Mouse (Mus musculus) kidney, adult 2 months (tissue): ENCODE data around the gene Pafah1b3. TPM values are rescaled to one million over a fixed set of nuclear protein-coding genes. Genes with fewer than 3 reads are reported as not detected.

ENCODE experiments used
- DNase-seq: peaks from one replicate; pipeline ENCODE4 v3.0.0; 2021
- H3K27ac ChIP-seq: fragments of 200-500 bp; 2 replicates; pipeline ENCODE4 v1.5.1; 2012; ENCODE audit warnings: low read depth, low read length, control low read depth, inconsistent platforms; ENCODE audit not compliant: insufficient read depth
- H3K27me3 ChIP-seq: fragments of 200-500 bp; replicated peaks from 2 replicates; pipeline ENCODE4 v1.6.1; 2012; ENCODE audit warnings: mild to moderate bottlenecking, moderate library complexity, low read length, inconsistent platforms; ENCODE audit not compliant: control insufficient read depth, insufficient read depth
- H3K36me3 ChIP-seq: fragments of 200-500 bp; 2 replicates; pipeline ENCODE4 v1.6.1; 2012; ENCODE audit warnings: mild to moderate bottlenecking, moderate library complexity, low read length, inconsistent platforms; ENCODE audit not compliant: control insufficient read depth, insufficient read depth
- H3K4me1 ChIP-seq: fragments of 200-500 bp; 2 replicates; pipeline ENCODE4 v1.6.1; 2011; ENCODE audit warnings: low read length; ENCODE audit not compliant: control insufficient read depth, insufficient read depth
- H3K4me3 ChIP-seq: fragments of 200-500 bp; 2 replicates; pipeline ENCODE4 v1.5.1; 2011; ENCODE audit warnings: mild to moderate bottlenecking, low read depth, low read length, control low read depth; ENCODE audit not compliant: insufficient read depth
- CTCF ChIP-seq: fragments of 200-500 bp; conservative IDR thresholded peaks from 2 replicates; pipeline ENCODE4 v1.5.1; 2011; ENCODE audit warnings: low read depth, mild to moderate bottlenecking, control low read depth, low read length, moderate library complexity, mixed read lengths; ENCODE audit not compliant: insufficient read depth, insufficient read length
- POLR2A ChIP-seq: fragments of 200-500 bp; IDR thresholded peaks from one replicate; pipeline ENCODE4 v1.6.1; 2011; ENCODE audit warnings: low read depth, low read length, control low read depth
- WGBS: fragments of 180-500 bp; shearing (Covaris S2); methylation state at CpG from one replicate; pipeline ENCODE4 v1.1.7; 2018; 5-methylcytosine and 5-hydroxymethylcytosine counted together
- polyA plus RNA-seq: library from polyadenylated mRNA; depleted of rRNA; stranded (reverse); fragments of >200 nt; gene quantifications from 2 replicates; pipeline ENCODE4 v1.2.3, GENCODE M21; 2012; rRNA removed

Gene Pafah1b3
- polyA plus RNA-seq, 1 experiment, result 48.9 TPM

- TF ChIP-seq CTCF, result no peak
- no peak for DNase-seq
- H3K4me3 ChIP-seq, result peak overlapping the region; percentile 100
- no peaks in the 10 kb centered on the region for H3K27me3 ChIP-seq
- peaks cover 19% of the 10 kb centered on the region for H3K4me1 ChIP-seq
- H3K36me3 ChIP-seq, result peaks cover 2% of the 10 kb centered on the region; the same call in 1 of the 2 replicates
- 0% methylated on average over 25 of the region's 25 CpGs for WGBS
- peak overlapping the region; percentile 89 for H3K27ac ChIP-seq
Measured at GRCm38 (mm10) chr7:25248846-25249313, 48.9 kb downstream of the Pafah1b3 start.

GRCm38 (mm10) chr7:25248018-25248647, 49.7 kb downstream of the Pafah1b3 start:
- Histone ChIP-seq H3K27ac (peak overlapping the region; percentile 89), H3K36me3 (peaks cover 2% of the 10 kb centered on the region; the same call in 1 of the 2 replicates), H3K4me1 (peaks cover 19% of the 10 kb centered on the region), H3K4me3 (peak overlapping the region; percentile 100), H3K27me3 (no peaks in the 10 kb centered on the region)
- TF ChIP-seq CTCF (no peak), POLR2A (no peak)
- DNase-seq, result peak; percentile 36
- WGBS, result 2% methylated on average over 18 of the region's 18 CpGs

GRCm38 (mm10) chr7:25247498-25247897, 50.3 kb downstream of the Pafah1b3 start:
- H3K27ac ChIP-seq, result peak overlapping the region; percentile 20; the same call in 1 of the 2 replicates
- DNase-seq, result no peak
- no peak overlapping the region for H3K4me3 ChIP-seq

GRCm38 (mm10) chr7:25246759-25247137, 51.0 kb downstream of the Pafah1b3 start:
- TF ChIP-seq CTCF, result no peak
- no peak for TF ChIP-seq POLR2A
- no peak for DNase-seq

More at GRCm38 (mm10) chr7:25247498-25247897, 50.3 kb downstream of the Pafah1b3 start:
- peaks cover 19% of the 10 kb centered on the region for H3K4me1 ChIP-seq
- H3K36me3 ChIP-seq, result peaks cover 2% of the 10 kb centered on the region; the same call in 1 of the 2 replicates
- 8% methylated on average over 3 of the region's 3 CpGs for WGBS
- no peak for TF ChIP-seq POLR2A
- TF ChIP-seq CTCF, result no peak
- H3K27me3 ChIP-seq, result no peaks in the 10 kb centered on the region

GRCm38 (mm10) chr7:25246079-25246758, 51.6 kb downstream of the Pafah1b3 start:
- Histone ChIP-seq H3K4me3 (no peak overlapping the region), H3K4me1 (peaks cover 19% of the 10 kb centered on the region), H3K27ac (peak overlapping the region; percentile 72), H3K27me3 (no peaks in the 10 kb centered on the region), H3K36me3 (peaks cover 2% of the 10 kb centered on the region; the same call in 1 of the 2 replicates)
- TF ChIP-seq CTCF, result no peak
- TF ChIP-seq POLR2A, result no peak
- DNase-seq, result peak; percentile 76
- 28% methylated on average over 20 of the region's 20 CpGs for WGBS

More at GRCm38 (mm10) chr7:25246759-25247137, 51.0 kb downstream of the Pafah1b3 start:
- peaks cover 19% of the 10 kb centered on the region for H3K4me1 ChIP-seq
- peak overlapping the region; percentile 72 for H3K27ac ChIP-seq
- H3K36me3 ChIP-seq, result peaks cover 2% of the 10 kb centered on the region; the same call in 1 of the 2 replicates
- no peak overlapping the region for H3K4me3 ChIP-seq
- WGBS, result 9% methylated on average over 4 of the region's 4 CpGs
- no peaks in the 10 kb centered on the region for H3K27me3 ChIP-seq

Other genes with a start within 250 kb of the Pafah1b3 start
- gene Grik5, start 225.6 kb downstream of the Pafah1b3 start, polyA plus RNA-seq, result 17.1 and 24.3 TPM in 2 replicates
- gene Zfp574, start 225.4 kb downstream of the Pafah1b3 start, polyA plus RNA-seq, result 20.6 and 27.0 TPM in 2 replicates
- gene Pou2f2, start 118.3 kb downstream of the Pafah1b3 start, polyA plus RNA-seq, result 1.1 and 2.6 TPM in 2 replicates
- gene Dedd2, start 77.4 kb downstream of the Pafah1b3 start, polyA plus RNA-seq, result 34.8 and 43.7 TPM in 2 replicates
- gene Zfp526, start 76.6 kb downstream of the Pafah1b3 start, polyA plus RNA-seq, result 8.9 and 10.8 TPM in 2 replicates
- gene Gsk3a, start 60.1 kb downstream of the Pafah1b3 start, polyA plus RNA-seq, result 127 and 128 TPM in 2 replicates
- gene Erf, start 47.2 kb downstream of the Pafah1b3 start, polyA plus RNA-seq, result 37.0 and 46.2 TPM in 2 replicates
- gene Cic, start 30.3 kb downstream of the Pafah1b3 start, polyA plus RNA-seq, result 41.8 and 41.9 TPM in 2 replicates
- gene Prr19, start 3.4 kb upstream of the Pafah1b3 start, polyA plus RNA-seq, result 0.08 TPM in 1 of 2 replicates, not detected in the other
- 0.28 and 0.35 TPM in 2 replicates for gene Tmem145, start 8.1 kb upstream of the Pafah1b3 start, polyA plus RNA-seq
- gene Megf8, start 19.2 kb upstream of the Pafah1b3 start, polyA plus RNA-seq, result 23.5 and 29.8 TPM in 2 replicates
- not detected in 2 replicates for gene Cnfn, start 71.7 kb upstream of the Pafah1b3 start, polyA plus RNA-seq
- 63.4 and 63.8 TPM in 2 replicates for gene Lipe, start 100.7 kb upstream of the Pafah1b3 start, polyA plus RNA-seq
- 0.11 and 0.18 TPM in 2 replicates for gene Cxcl17, start 114.9 kb upstream of the Pafah1b3 start, polyA plus RNA-seq
- gene Ceacam1, start 179.6 kb upstream of the Pafah1b3 start, polyA plus RNA-seq, result 32.1 TPM in 2 replicates
- 36.3 and 41.2 TPM in 2 replicates for gene Ceacam2, start 241.9 kb upstream of the Pafah1b3 start, polyA plus RNA-seq